Mouse (Mus musculus): ENCODE results near the gene Rbfox3. TPM values are rescaled to one million over a fixed set of nuclear protein-coding genes. Genes with fewer than 3 reads are reported as not detected.

Rbfox3 gene
- polyA plus RNA-seq, 2 experiments = 0.08 to 0.17 TPM

DNA sequence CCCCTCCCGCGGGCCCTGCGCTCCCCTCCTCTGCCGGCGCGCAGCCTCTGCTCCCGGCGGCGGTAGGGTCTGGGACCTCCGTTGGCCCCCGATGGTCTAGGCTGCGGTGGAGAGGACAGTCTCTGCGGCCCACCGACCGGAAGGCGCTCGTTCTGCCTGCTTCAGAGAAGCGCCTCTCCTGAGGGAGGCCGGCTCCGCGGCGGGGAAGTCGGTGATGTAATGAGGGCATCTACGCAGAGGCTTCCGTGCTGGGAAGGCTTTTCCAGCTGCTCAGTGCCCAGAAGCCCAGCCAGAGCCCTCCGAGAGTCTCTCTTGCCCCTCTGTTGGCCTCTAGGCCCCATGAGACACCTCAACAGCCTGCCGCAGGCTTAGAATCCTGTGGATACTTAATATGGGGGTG, 341.2 kb downstream of the Rbfox3 start:
- ATAC-seq (ENCODE audit: insufficient read depth) (no peak), DNase-seq (ENCODE audit: low read depth in 3 of 3, low spot score in 3 of 3) (no peak)
- no peak overlapping the region for H3K27ac ChIP-seq
- H3K4me2 ChIP-seq (ENCODE audit: low read depth) = no peak overlapping the region
- WGBS (ENCODE audit: insufficient replicate concordance) = 2% methylated on average over 27 of the region's 27 CpGs
- no peaks in the 10 kb centered on the region for H3K36me3 ChIP-seq (replicated peaks; ENCODE audit: control insufficient read depth, insufficient read depth, low read depth)
- H3K4me3 ChIP-seq (ENCODE audit: insufficient read depth in 1 of 2, low read depth in 2 of 2, low read length in 2 of 2) = no peak overlapping the region
- peaks cover 36% of the 10 kb centered on the region for H3K27me3 ChIP-seq (ENCODE audit: control insufficient read depth, insufficient read depth, low read length)
- TF ChIP-seq CTCF (IDR thresholded peaks at IDR 0.05; ENCODE audit: low read depth) (no peak), EP300 (IDR thresholded peaks at IDR 0.05; ENCODE audit: low read depth) (no peak)
- H3K4me1 ChIP-seq (replicated peaks; ENCODE audit: control insufficient read depth in 2 of 2, insufficient read depth in 2 of 2, low read length in 1 of 2) = no peaks in the 10 kb centered on the region
- H3K9me3 ChIP-seq (ENCODE audit: control insufficient read depth, low read length) = no peaks in the 10 kb centered on the region
- no peak overlapping the region for H3K9ac ChIP-seq (replicated peaks)

DNA sequence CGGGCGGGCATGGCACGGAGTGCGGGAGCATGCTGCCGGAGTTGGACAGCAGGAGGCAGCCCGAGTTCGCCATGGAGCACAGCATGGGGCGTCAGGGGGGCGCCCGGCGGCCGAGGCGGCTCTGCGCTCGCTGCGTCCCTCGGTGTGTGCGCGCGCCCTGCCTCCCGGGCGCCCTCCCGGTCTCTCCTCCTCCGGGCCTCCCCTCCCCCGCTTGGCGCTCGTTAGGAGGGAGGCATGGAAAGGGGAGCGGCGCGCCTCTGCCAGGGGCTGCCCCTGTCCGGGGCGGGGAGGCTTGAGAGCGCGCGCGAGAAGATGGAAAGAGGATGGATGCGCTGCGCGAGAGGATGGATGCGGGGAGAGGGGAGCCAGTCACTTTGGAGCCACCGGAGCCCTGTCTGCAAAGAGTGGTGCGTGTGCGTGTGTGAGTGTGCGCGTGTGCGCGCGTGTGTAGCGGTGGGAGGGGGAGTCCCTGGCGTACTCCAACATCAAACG, 341.8 kb downstream of the Rbfox3 start:
- Histone ChIP-seq H3K27me3 (ENCODE audit: control insufficient read depth, insufficient read depth, low read length) (peaks cover 36% of the 10 kb centered on the region), H3K36me3 (replicated peaks; ENCODE audit: control insufficient read depth, insufficient read depth, low read depth) (no peaks in the 10 kb centered on the region), H3K9me3 (ENCODE audit: control insufficient read depth, low read length) (no peaks in the 10 kb centered on the region), H3K4me2 (ENCODE audit: low read depth) (no peak overlapping the region), H3K4me1 (replicated peaks; ENCODE audit: control insufficient read depth in 2 of 2, insufficient read depth in 2 of 2, low read length in 1 of 2) (no peaks in the 10 kb centered on the region), H3K4me3 (ENCODE audit: insufficient read depth in 1 of 2, low read depth in 2 of 2, low read length in 2 of 2) (no peak overlapping the region), H3K27ac (no peak overlapping the region), H3K9ac (replicated peaks) (no peak overlapping the region)
- no peak for ATAC-seq (ENCODE audit: insufficient read depth)
- TF ChIP-seq CTCF (IDR thresholded peaks at IDR 0.05; ENCODE audit: low read depth) = no peak
- no peak for TF ChIP-seq EP300 (IDR thresholded peaks at IDR 0.05; ENCODE audit: low read depth)
- DNase-seq (ENCODE audit: low read depth in 3 of 3, low spot score in 3 of 3) = no peak
- WGBS (ENCODE audit: insufficient replicate concordance) = 3% methylated on average over 31 of the region's 51 CpGs

DNA sequence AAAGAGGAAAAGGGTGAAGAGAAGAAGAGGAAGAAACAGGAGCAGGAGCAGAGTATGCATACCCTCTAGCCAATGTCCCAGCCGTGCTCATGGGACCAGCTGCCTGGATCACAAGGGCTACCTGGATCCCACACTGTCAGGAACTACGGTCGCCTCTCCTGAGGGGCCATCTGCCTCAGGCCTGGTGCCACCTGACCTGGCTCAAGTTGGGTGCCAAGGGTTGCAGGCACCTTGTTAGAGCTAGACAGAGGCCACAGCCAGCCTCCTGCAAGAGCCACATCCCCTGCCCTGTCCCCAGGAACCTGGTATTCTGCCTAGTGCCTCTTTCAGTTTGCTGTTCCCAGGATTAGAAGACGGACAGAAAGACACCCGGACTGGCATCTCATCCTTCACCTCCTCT, 347.5 kb downstream of the Rbfox3 start:
- H3K9me3 ChIP-seq (ENCODE audit: control insufficient read depth, low read length) = no peaks in the 10 kb centered on the region
- TF ChIP-seq CTCF (IDR thresholded peaks at IDR 0.05; ENCODE audit: low read depth) (no peak), EP300 (IDR thresholded peaks at IDR 0.05; ENCODE audit: low read depth) (no peak)
- H3K27ac ChIP-seq = no peak overlapping the region
- no peak overlapping the region for H3K4me3 ChIP-seq (ENCODE audit: insufficient read depth in 1 of 2, low read depth in 2 of 2, low read length in 2 of 2)
- H3K27me3 ChIP-seq (ENCODE audit: control insufficient read depth, insufficient read depth, low read length) = peaks cover 10% of the 10 kb centered on the region
- H3K36me3 ChIP-seq (replicated peaks; ENCODE audit: control insufficient read depth, insufficient read depth, low read depth) = no peaks in the 10 kb centered on the region
- no peak for DNase-seq (ENCODE audit: low read depth in 3 of 3, low spot score in 3 of 3)
- 62% methylated on average over 5 of the region's 5 CpGs for WGBS (ENCODE audit: insufficient replicate concordance)
- no peak for ATAC-seq (ENCODE audit: insufficient read depth)
- H3K4me1 ChIP-seq (replicated peaks; ENCODE audit: control insufficient read depth in 2 of 2, insufficient read depth in 2 of 2, low read length in 1 of 2) = no peaks in the 10 kb centered on the region
- no peak overlapping the region for H3K9ac ChIP-seq (replicated peaks)
- no peak overlapping the region for H3K4me2 ChIP-seq (ENCODE audit: low read depth)

DNA sequence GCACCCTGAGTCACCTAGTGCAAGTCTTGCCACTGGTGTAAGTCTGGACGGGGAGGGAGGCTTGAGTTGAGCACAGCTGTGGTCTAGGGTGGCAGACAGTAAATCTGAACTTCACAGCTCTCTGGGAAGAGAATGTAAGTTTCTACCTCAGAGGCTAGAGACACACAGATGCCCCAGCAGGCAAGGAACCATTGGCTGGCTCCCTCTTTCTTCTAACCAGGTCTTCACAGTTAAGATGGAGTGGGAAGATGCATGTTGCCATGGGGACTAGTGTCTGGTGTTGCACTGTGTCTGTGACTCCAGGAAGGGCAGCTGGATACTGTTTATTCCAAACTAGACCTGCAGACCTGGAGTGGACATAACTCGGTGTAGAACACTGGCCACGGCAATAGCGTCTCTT, 348.6 kb downstream of the Rbfox3 start:
- Histone ChIP-seq H3K4me1 (replicated peaks; ENCODE audit: control insufficient read depth in 2 of 2, insufficient read depth in 2 of 2, low read length in 1 of 2) (no peaks in the 10 kb centered on the region), H3K4me2 (ENCODE audit: low read depth) (no peak overlapping the region), H3K9ac (replicated peaks) (no peak overlapping the region), H3K4me3 (ENCODE audit: insufficient read depth in 1 of 2, low read depth in 2 of 2, low read length in 2 of 2) (no peak overlapping the region), H3K27ac (no peak overlapping the region), H3K27me3 (ENCODE audit: control insufficient read depth, insufficient read depth, low read length) (peaks cover 1% of the 10 kb centered on the region; the same call in 1 of the 2 replicates), H3K36me3 (replicated peaks; ENCODE audit: control insufficient read depth, insufficient read depth, low read depth) (no peaks in the 10 kb centered on the region), H3K9me3 (ENCODE audit: control insufficient read depth, low read length) (no peaks in the 10 kb centered on the region)
- WGBS (ENCODE audit: insufficient replicate concordance) = 77% methylated on average over 4 of the region's 4 CpGs
- no peak for DNase-seq (ENCODE audit: low read depth in 3 of 3, low spot score in 3 of 3)
- no peak for ATAC-seq (ENCODE audit: insufficient read depth)
- TF ChIP-seq CTCF (IDR thresholded peaks at IDR 0.05; ENCODE audit: low read depth) = no peak
- TF ChIP-seq EP300 (IDR thresholded peaks at IDR 0.05; ENCODE audit: low read depth) = no peak

DNA sequence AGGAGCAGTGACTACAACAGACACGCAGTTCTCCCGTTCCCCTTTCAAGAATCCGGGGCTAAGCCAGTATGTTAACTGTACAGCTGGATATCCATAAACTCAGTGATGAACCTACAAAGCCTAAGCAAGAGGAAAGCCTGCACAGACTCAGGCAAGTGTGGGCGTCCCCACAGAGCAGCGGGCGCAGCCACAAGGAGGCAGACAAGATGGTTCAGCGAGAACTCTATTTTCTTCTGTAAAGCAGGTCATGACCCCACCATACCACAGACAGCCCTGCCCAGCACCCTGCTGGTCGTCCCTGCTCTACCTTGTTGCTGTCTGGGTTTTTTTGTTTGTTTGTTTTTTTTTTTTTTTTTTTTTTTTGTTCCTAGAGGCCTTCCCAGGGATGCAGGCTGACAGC, 353.2 kb downstream of the Rbfox3 start:
- Histone ChIP-seq H3K27ac (no peak overlapping the region), H3K9me3 (ENCODE audit: control insufficient read depth, low read length) (no peaks in the 10 kb centered on the region), H3K4me3 (ENCODE audit: insufficient read depth in 1 of 2, low read depth in 2 of 2, low read length in 2 of 2) (no peak overlapping the region), H3K27me3 (ENCODE audit: control insufficient read depth, insufficient read depth, low read length) (no peaks in the 10 kb centered on the region), H3K4me1 (replicated peaks; ENCODE audit: control insufficient read depth in 2 of 2, insufficient read depth in 2 of 2, low read length in 1 of 2) (no peaks in the 10 kb centered on the region), H3K4me2 (ENCODE audit: low read depth) (no peak overlapping the region), H3K9ac (replicated peaks) (no peak overlapping the region), H3K36me3 (replicated peaks; ENCODE audit: control insufficient read depth, insufficient read depth, low read depth) (no peaks in the 10 kb centered on the region)
- 52% methylated on average over 8 of the region's 8 CpGs for WGBS (ENCODE audit: insufficient replicate concordance)
- TF ChIP-seq CTCF (IDR thresholded peaks at IDR 0.05; ENCODE audit: low read depth) (no peak), EP300 (IDR thresholded peaks at IDR 0.05; ENCODE audit: low read depth) (no peak)
- ATAC-seq (ENCODE audit: insufficient read depth) = no peak
- no peak for DNase-seq (ENCODE audit: low read depth in 3 of 3, low spot score in 3 of 3)

Data from liver, embryonic 14.5 days (tissue).